9 mouse cellular contexts compared by ENCODE assay signal in genomic region chr4:115056371-115056920, GRCm38 (mm10). TPM values are rescaled to one million over a fixed set of nuclear protein-coding genes. Genes with fewer than 3 reads are reported as not detected.
A peak's percentile ranks its signal among the peaks of the same experiment; 100 is the strongest.
DNase-seq lines count a peak whose midpoint lies in the region; ATAC-seq and TF ChIP-seq lines count a peak whose summit lies in the region.
"Had no signal": no experiment of that assay in that cellular context is flagged by ENCODE, and none has a peak within 500 bp of the region (broad histone marks: within the 10 kb centered on the region; RNA-seq: fewer than 3 reads in every experiment).

Gene Tal1 (plus strand): TSS chr4:115056426.

- DNase-seq in kidney, adult 2 months = no peak
- DNase-seq in kidney, adult 11 months = no peak
- peak; percentile 71 for DNase-seq in embryo, embryonic 11 days
- DNase-seq in kidney, postnatal 4 days = peak; percentile 42 to 73
- DNase-seq in yolk sac, embryonic 10.5 days (ENCODE audit: low spot score) = peak; percentile 55
- no peak for DNase-seq in right cerebral cortex, postnatal 14 days

- no peaks in the 10 kb centered on the region for H3K9me3 ChIP-seq in heart, embryonic 15.5 days (replicated peaks)
- H3K9me3 ChIP-seq in midbrain, embryonic 13.5 days = no peaks in the 10 kb centered on the region

- peak within 1 kb of the TSS; percentile 56 for H3K4me3 ChIP-seq in kidney, adult 2 months (ENCODE audit: insufficient read depth, low read depth, low read length)
- H3K4me3 ChIP-seq in heart, embryonic 15.5 days = peak within 1 kb of the TSS; percentile 51
- H3K4me3 ChIP-seq in midbrain, embryonic 13.5 days (replicated peaks) = peak within 1 kb of the TSS; percentile 40

- H3K4me1 ChIP-seq in kidney, adult 2 months (ENCODE audit: control insufficient read depth, insufficient read depth, low read length) = peaks cover 4% of the 10 kb centered on the region; the same call in 1 of the 2 replicates
- peaks cover 29% of the 10 kb centered on the region for H3K4me1 ChIP-seq in heart, embryonic 15.5 days (replicated peaks)
- peaks cover 20% of the 10 kb centered on the region for H3K4me1 ChIP-seq in midbrain, embryonic 13.5 days (replicated peaks)

- peak within 1 kb of the TSS; percentile 64 for H3K27ac ChIP-seq in kidney, adult 2 months (ENCODE audit: insufficient read depth, low read depth, low read length)
- peak within 1 kb of the TSS; percentile 75 for H3K27ac ChIP-seq in heart, embryonic 15.5 days
- H3K27ac ChIP-seq in midbrain, embryonic 13.5 days = peak within 1 kb of the TSS; percentile 93

- H3K27me3 ChIP-seq in kidney, adult 2 months (replicated peaks; ENCODE audit: control insufficient read depth, insufficient read depth, low read length) = peaks cover 9% of the 10 kb centered on the region
- peaks cover 89% of the 10 kb centered on the region for H3K27me3 ChIP-seq in heart, embryonic 15.5 days
- peaks cover 88% of the 10 kb centered on the region for H3K27me3 ChIP-seq in midbrain, embryonic 13.5 days
- H3K27me3 ChIP-seq: Patski had no signal

- peak; percentile 15 for TF ChIP-seq POLR2A in kidney, adult 2 months (IDR thresholded peaks at IDR 0.05; ENCODE audit: low read depth, low read length)

- no peaks in the 10 kb centered on the region for H3K36me3 ChIP-seq in kidney, adult 2 months (ENCODE audit: control insufficient read depth, insufficient read depth, low read length)
- H3K36me3 ChIP-seq in heart, embryonic 15.5 days = no peaks in the 10 kb centered on the region
- no peaks in the 10 kb centered on the region for H3K36me3 ChIP-seq in midbrain, embryonic 13.5 days

- H3K9ac ChIP-seq in heart, embryonic 15.5 days = peak within 1 kb of the TSS; percentile 49
- peak within 1 kb of the TSS; percentile 66 for H3K9ac ChIP-seq in midbrain, embryonic 13.5 days (replicated peaks)

- WGBS in kidney, adult 2 months = 3% methylated on average over 59 of the region's 60 CpGs
- under 1% methylated on average over 58 of the region's 60 CpGs for WGBS in heart, embryonic 15.5 days
- WGBS in midbrain, embryonic 13.5 days = under 1% methylated on average over 60 of the region's 60 CpGs

- H3K4me2 ChIP-seq in heart, embryonic 15.5 days = peak within 1 kb of the TSS; percentile 66
- peak within 1 kb of the TSS; percentile 92 for H3K4me2 ChIP-seq in midbrain, embryonic 13.5 days (replicated peaks)

- TF ChIP-seq CTCF in kidney, adult 2 months (conservative IDR thresholded peaks at IDR 0.05; ENCODE audit: insufficient read depth, insufficient read length, low read depth, low read length) = no peak

- ATAC-seq in heart, embryonic 15.5 days (replicated peaks; ENCODE audit: insufficient number of reproducible peaks, insufficient read depth, low FRiP score, low read depth) = peak; percentile 25
- peak; percentile 71 for ATAC-seq in midbrain, embryonic 13.5 days
- ATAC-seq: Patski had no signal

RNA-seq across cellular contexts. Expression of gene Tal1, which starts in this region (rescaled TPM):
- 1.7 and 1.8 TPM in 2 replicates for polyA plus RNA-seq in kidney, adult 2 months (2012; rRNA removed)
- 1.1 and 1.5 TPM in 2 replicates for polyA plus RNA-seq in heart, embryonic 15.5 days (2015; fragmentation: Nextera tagmentation; extraction: Ambion mirVana)
- polyA plus RNA-seq in midbrain, embryonic 13.5 days (2015; fragmentation: Nextera tagmentation; extraction: Ambion mirVana) = 7.6 and 11.9 TPM in 2 replicates

Comparison
In these comparisons a context has a peak if more than half of its experiments do, and no peak if none do; other contexts are left out.
1. DNase-seq: peak in embryo, embryonic 11 days (single experiment), kidney, postnatal 4 days (2 of 2) and yolk sac, embryonic 10.5 days (single experiment); none in kidney, adult 2 months (single experiment), kidney, adult 11 months (single experiment) and right cerebral cortex, postnatal 14 days (single experiment).
2. Peak in every context shown above with its lines, with median percentiles within 50 percentile points of each other: H3K27ac ChIP-seq and H3K4me3 ChIP-seq.